ENCODE assay signal across 13 mouse cellular contexts in genomic region chr6:12023395-12023794, GRCm38 (mm10).
"Had no signal": no experiment of that assay in that cellular context is flagged by ENCODE, and none has a peak within 500 bp of the region (broad histone marks: within the 10 kb centered on the region; RNA-seq: fewer than 3 reads in every experiment).

No protein-coding gene starts in this region.

- H3K4me2 ChIP-seq: kidney, embryonic 15.5 days; limb, embryonic 15.5 days; lung, embryonic 14.5 days; midbrain, embryonic 12.5 days had no signal

- H3K27ac ChIP-seq: kidney, embryonic 15.5 days; limb, embryonic 15.5 days; midbrain, embryonic 12.5 days; stomach, postnatal 0 days had no signal

- H3K9ac ChIP-seq: kidney, embryonic 15.5 days; limb, embryonic 15.5 days; lung, embryonic 14.5 days; midbrain, embryonic 12.5 days had no signal

- H3K27me3 ChIP-seq: kidney, embryonic 15.5 days; limb, embryonic 15.5 days; megakaryocyte, embryonic 14.5 days; midbrain, embryonic 12.5 days had no signal

- H3K9me3 ChIP-seq: kidney, embryonic 15.5 days; limb, embryonic 15.5 days; megakaryocyte, embryonic 14.5 days; midbrain, embryonic 12.5 days had no signal

- H3K4me1 ChIP-seq: kidney, embryonic 15.5 days; limb, embryonic 15.5 days; megakaryocyte, embryonic 14.5 days; midbrain, embryonic 12.5 days had no signal

- ATAC-seq: intestine, embryonic 16.5 days; midbrain, embryonic 16.5 days had no signal

- H3K4me3 ChIP-seq: kidney, embryonic 15.5 days; limb, embryonic 15.5 days; megakaryocyte, embryonic 14.5 days; midbrain, embryonic 12.5 days had no signal

- DNase-seq: kidney, adult 2 months; kidney, postnatal 14 days; lung, embryonic 14.5 days; lung, postnatal 10 days; lung, postnatal 4 days; right cerebral cortex, adult 18-20 months had no signal
